25 mouse cellular contexts compared by ENCODE assay signal in the genomic region with DNA sequence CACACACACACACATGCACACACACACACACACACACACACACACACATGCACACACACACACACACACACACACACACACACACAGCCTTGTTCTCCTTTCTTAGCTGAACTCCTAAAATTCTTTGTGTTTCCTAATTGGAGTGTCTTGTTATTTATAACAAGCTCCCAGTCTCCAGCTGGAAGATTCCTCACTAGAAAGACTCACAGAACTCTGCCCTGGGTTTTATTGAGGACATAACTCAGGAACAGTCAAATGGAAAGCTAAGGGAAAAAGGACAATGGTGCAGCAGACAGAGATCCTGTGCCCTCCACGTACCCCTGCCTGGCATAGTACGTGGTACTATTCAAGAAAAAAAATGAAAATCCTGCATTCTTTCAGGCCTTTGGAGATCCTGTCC.
"Had no signal": no experiment of that assay in that cellular context is flagged by ENCODE, and none has a peak within 500 bp of the region (broad histone marks: within the 10 kb centered on the region; RNA-seq: fewer than 3 reads in every experiment).

No protein-coding gene starts in this region.

- H3K4me3 ChIP-seq: gastrocnemius, adult 2 months; heart, embryonic 10.5 days; heart, embryonic 12.5 days; hindbrain, embryonic 10.5 days; hindbrain, embryonic 12.5 days; intestine, embryonic 15.5 days; layer of hippocampus, adult 2 months; left cerebral cortex, adult 2 months; limb, embryonic 10.5 days; limb, embryonic 12.5 days; liver, embryonic 13.5 days; liver, embryonic 15.5 days had no signal

- H3K9me3 ChIP-seq: heart, embryonic 10.5 days; heart, embryonic 12.5 days; hindbrain, embryonic 10.5 days; hindbrain, embryonic 12.5 days; intestine, embryonic 15.5 days; limb, embryonic 10.5 days; limb, embryonic 12.5 days; liver, embryonic 13.5 days; liver, embryonic 15.5 days had no signal

- ATAC-seq: hindbrain, embryonic 16.5 days; inflammation-experienced regulatory T-cells, adult 6 months; intestine, embryonic 15.5 days; intestine, postnatal 0 days; liver, postnatal 0 days had no signal

- H3K27me3 ChIP-seq: heart, embryonic 12.5 days; hindbrain, embryonic 12.5 days; intestine, embryonic 15.5 days; limb, embryonic 12.5 days; liver, embryonic 13.5 days; liver, embryonic 15.5 days had no signal

- DNase-seq: gastrocnemius, adult 2 months; gastrocnemius, postnatal 10 days; gastrocnemius, postnatal 25 days; heart, adult 18-20 months; heart, postnatal 10 days; heart, postnatal 4 days; kidney, adult 18-20 months; liver; liver, embryonic 13.5 days; liver, postnatal 0 days had no signal

- H3K27ac ChIP-seq: gastrocnemius, adult 2 months; heart, embryonic 10.5 days; hindbrain, embryonic 10.5 days; hindbrain, embryonic 12.5 days; hindbrain, embryonic 14.5 days; intestine, embryonic 15.5 days; layer of hippocampus, adult 2 months; left cerebral cortex, adult 2 months; limb, embryonic 12.5 days; liver, embryonic 13.5 days; liver, embryonic 15.5 days had no signal

- H3K36me3 ChIP-seq: heart, embryonic 10.5 days; heart, embryonic 12.5 days; hindbrain, embryonic 10.5 days; hindbrain, embryonic 12.5 days; intestine, embryonic 15.5 days; limb, embryonic 10.5 days; limb, embryonic 12.5 days; liver, embryonic 13.5 days; liver, embryonic 15.5 days had no signal

- H3K4me1 ChIP-seq: heart, embryonic 10.5 days; heart, embryonic 12.5 days; hindbrain, embryonic 10.5 days; hindbrain, embryonic 12.5 days; intestine, embryonic 15.5 days; limb, embryonic 12.5 days; liver, embryonic 13.5 days; liver, embryonic 15.5 days had no signal

- H3K4me2 ChIP-seq: heart, embryonic 12.5 days; hindbrain, embryonic 12.5 days; hindbrain, embryonic 14.5 days; intestine, embryonic 15.5 days; limb, embryonic 12.5 days; liver, embryonic 11.5 days; liver, embryonic 13.5 days; liver, embryonic 15.5 days had no signal

- H3K9ac ChIP-seq: heart, embryonic 12.5 days; hindbrain, embryonic 12.5 days; hindbrain, embryonic 14.5 days; intestine, embryonic 15.5 days; limb, embryonic 12.5 days; liver, embryonic 13.5 days; liver, embryonic 15.5 days; liver, postnatal 0 days had no signal
